Mouse (Mus musculus) adrenal gland, postnatal 0 days (tissue): Measurements from ENCODE around the gene Slc28a2. TPM values are rescaled to one million over a fixed set of nuclear protein-coding genes. Genes with fewer than 3 reads are reported as not detected.

Experiments
- polyA plus RNA-seq: library from polyadenylated mRNA; unstranded; fragments of >200 nt; fragmentation: Nextera tagmentation; extraction: Ambion mirVana; gene quantifications from 2 replicates; pipeline ENCODE4 v1.2.1, GENCODE M21; 2015

Gene Slc28a2
- 0.19 and 0.62 TPM in 2 replicates for polyA plus RNA-seq

DNA sequence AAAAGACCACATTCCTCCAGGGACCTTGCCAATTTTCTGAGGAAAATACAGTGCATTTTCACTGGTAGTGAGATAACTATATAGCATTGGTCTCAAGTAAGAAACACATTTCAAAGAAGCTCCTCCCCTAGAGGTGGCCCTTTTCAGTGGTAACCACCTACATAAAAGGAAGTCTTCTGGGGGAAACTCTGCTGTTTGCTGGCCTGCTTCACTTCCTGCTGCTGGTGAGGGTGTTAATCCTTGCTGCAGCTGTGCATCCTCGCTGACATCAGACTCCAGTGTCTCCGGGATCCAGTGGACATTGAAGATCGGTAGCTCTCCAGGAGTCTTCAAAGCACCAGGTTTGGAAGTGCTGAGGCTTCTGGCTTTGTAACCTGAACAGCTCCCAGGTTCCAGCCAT, at the start of gene Slc28a2:
Gene Slc28a2 (plus strand): TSS at position 278 of the 400 bp plus-strand sequence.

GRCm38 (mm10) chr2:122484641-122485040, 58.4 kb downstream of the Slc28a2 start, which contains the start of gene Gm14085:
Gene Gm14085 (plus strand): TSS chr2:122484941.

Other genes with a start within 250 kb of the Slc28a2 start
- gene Patl2, start 240.3 kb upstream of the Slc28a2 start, polyA plus RNA-seq = not detected in 2 replicates
- gene Terb2, start 240.2 kb upstream of the Slc28a2 start, polyA plus RNA-seq = not detected in 2 replicates
- gene Sord, start 191.7 kb upstream of the Slc28a2 start, polyA plus RNA-seq = 36.0 and 38.2 TPM in 2 replicates
- 0.09 TPM in 1 of 2 replicates, not detected in the other for gene Duox2, start 128.0 kb upstream of the Slc28a2 start, polyA plus RNA-seq
- 0.12 and 0.25 TPM in 2 replicates for gene Duoxa2, start 127.6 kb upstream of the Slc28a2 start, polyA plus RNA-seq
- 0.19 and 0.47 TPM in 2 replicates for gene Duoxa1, start 112.7 kb upstream of the Slc28a2 start, polyA plus RNA-seq
- gene Duox1, start 110.8 kb upstream of the Slc28a2 start, polyA plus RNA-seq = 0.03 and 0.06 TPM in 2 replicates
- gene Shf, start 57.3 kb upstream of the Slc28a2 start, polyA plus RNA-seq = 3.7 and 9.3 TPM in 2 replicates
- not detected in 2 replicates for gene Gm14085, start 58.5 kb downstream of the Slc28a2 start, polyA plus RNA-seq
- gene Gatm, start 184.8 kb downstream of the Slc28a2 start, polyA plus RNA-seq = 18.3 and 24.4 TPM in 2 replicates
- 2.8 and 5.1 TPM in 2 replicates for gene AA467197, start 210.5 kb downstream of the Slc28a2 start, polyA plus RNA-seq